Mouse (Mus musculus): ENCODE measurements around the gene Ccdc180. TPM values are rescaled to one million over a fixed set of nuclear protein-coding genes. Genes with fewer than 3 reads are reported as not detected.

Ccdc180 gene
- total RNA-seq, 4 experiments from 2014 or later = 0.21 to 0.70 (median 0.36) TPM

GRCm38 (mm10) chr4:45911256-45911655 lies 21.2 kb downstream of the Ccdc180 start:
- DNase-seq (ENCODE audit: low spot score in 2 of 2) = no peak

GRCm38 (mm10) chr4:45911876-45912275 lies 21.8 kb downstream of the Ccdc180 start:
- DNase-seq (ENCODE audit: low spot score in 2 of 2) = no peak

- DNase-seq (ENCODE audit: low spot score in 2 of 2) = no peak
These were observed 27.0 kb downstream of the Ccdc180 start for GRCm38 (mm10) chr4:45917091-45917490.

GRCm38 (mm10) chr4:45921663-45922435 lies 31.7 kb downstream of the Ccdc180 start:
- no peak for DNase-seq (ENCODE audit: low spot score in 2 of 2)

- DNase-seq (ENCODE audit: low spot score in 2 of 2) = no peak
These were observed 33.9 kb downstream of the Ccdc180 start for GRCm38 (mm10) chr4:45924011-45924410.

GRCm38 (mm10) chr4:45928561-45928960 lies 38.5 kb downstream of the Ccdc180 start:
- DNase-seq (ENCODE audit: low spot score in 2 of 2) = no peak

GRCm38 (mm10) chr4:45941628-45942044 lies 51.5 kb downstream of the Ccdc180 start:
- peak in 1 of 2 experiments; percentile 9 for DNase-seq (ENCODE audit: low spot score in 2 of 2)

GRCm38 (mm10) chr4:45947729-45948128 lies 57.6 kb downstream of the Ccdc180 start:
- DNase-seq (ENCODE audit: low spot score in 2 of 2) = no peak

GRCm38 (mm10) chr4:45949109-45949848 lies 59.2 kb downstream of the Ccdc180 start:
- DNase-seq (ENCODE audit: low spot score in 2 of 2) = no peak

- no peak for DNase-seq (ENCODE audit: low spot score in 2 of 2)
These were observed 61.7 kb downstream of the Ccdc180 start for GRCm38 (mm10) chr4:45951830-45952229.

- no peak for DNase-seq (ENCODE audit: low spot score in 2 of 2)
These were observed 63.2 kb downstream of the Ccdc180 start for GRCm38 (mm10) chr4:45953025-45953919.

- DNase-seq (ENCODE audit: low spot score in 2 of 2) = no peak
These were observed 65.1 kb downstream of the Ccdc180 start for GRCm38 (mm10) chr4:45955235-45955634.

GRCm38 (mm10) chr4:45956131-45956530 lies 66.0 kb downstream of the Ccdc180 start:
- no peak for DNase-seq (ENCODE audit: low spot score in 2 of 2)

GRCm38 (mm10) chr4:45956706-45957105 lies 66.6 kb downstream of the Ccdc180 start:
- no peak for DNase-seq (ENCODE audit: low spot score in 2 of 2)

GRCm38 (mm10) chr4:45964771-45965439 lies 74.8 kb downstream of the Ccdc180 start, which contains the start of gene Tdrd7:
TSS of gene Tdrd7 (plus strand) at chr4:45965334.
- no peak for DNase-seq (ENCODE audit: low spot score in 2 of 2)

GRCm38 (mm10) chr4:45965737-45966447 lies 75.8 kb downstream of the Ccdc180 start:
- DNase-seq (ENCODE audit: low spot score in 2 of 2) = no peak

GRCm38 (mm10) chr4:45966716-45967115 lies 76.6 kb downstream of the Ccdc180 start:
- DNase-seq (ENCODE audit: low spot score in 2 of 2) = no peak

GRCm38 (mm10) chr4:45967479-45968341 lies 77.6 kb downstream of the Ccdc180 start:
- DNase-seq (ENCODE audit: low spot score in 2 of 2) = no peak

GRCm38 (mm10) chr4:45969051-45969450 lies 78.9 kb downstream of the Ccdc180 start:
- no peak for DNase-seq (ENCODE audit: low spot score in 2 of 2)
